Mouse (Mus musculus) liver, postnatal 0 days (tissue): ENCODE measurements around the gene Itpk1.

Source experiments
- CTCF ChIP-seq: sonication (generic); IDR thresholded peaks from 2 replicates; pipeline ENCODE4 v1.5.1; 2016; ENCODE audit warnings: antibody characterized with exemption, low read depth
- EP300 ChIP-seq: IDR thresholded peaks from 2 replicates; pipeline ENCODE4 v1.6.1; 2016; ENCODE audit warnings: antibody characterized with exemption, low read depth, mild to moderate bottlenecking

DNA sequence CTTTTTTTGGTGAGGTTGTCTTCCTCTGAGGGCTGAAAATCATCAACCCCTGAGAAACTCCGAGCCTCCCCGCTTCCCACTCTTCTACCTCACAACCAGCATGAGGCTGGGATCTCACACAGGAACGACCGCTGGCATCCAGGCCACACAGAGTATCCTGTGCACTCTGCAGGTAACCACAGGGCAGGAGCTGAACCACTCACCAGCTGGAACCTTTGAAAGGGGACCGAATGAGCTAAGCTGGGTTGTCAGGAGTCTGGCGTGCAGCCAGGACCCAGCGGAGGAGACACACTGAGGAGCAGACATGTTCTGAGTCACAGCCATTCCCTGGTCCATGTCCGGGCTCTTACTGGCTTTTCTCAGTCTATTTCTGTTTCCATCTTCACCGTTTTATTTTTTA lies 111.0 kb downstream of the Itpk1 start:
- TF ChIP-seq CTCF, result no peak
- no peak for TF ChIP-seq EP300
